Mouse (Mus musculus): Measurements from ENCODE around the gene Ppp6r3.

DNA sequence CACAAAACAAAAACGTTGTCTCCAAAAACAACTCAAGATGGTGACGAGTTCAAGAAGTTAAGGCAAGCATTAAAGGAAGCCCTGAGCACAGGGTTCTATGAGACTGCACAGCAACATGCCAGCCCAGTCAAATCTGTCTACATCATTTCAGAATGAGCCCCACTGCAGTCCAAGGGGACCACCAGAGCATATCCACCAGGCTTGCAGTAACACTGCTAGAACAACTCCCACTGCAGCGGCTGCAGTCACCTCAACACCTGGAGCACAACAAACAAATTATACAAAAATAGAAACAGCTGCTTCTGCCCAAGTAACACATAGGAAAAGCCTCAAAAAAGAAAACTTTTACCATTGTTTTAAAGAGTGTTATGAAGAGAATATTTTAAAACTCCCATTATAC is 40.6 kb downstream of the Ppp6r3 start:
- TF ChIP-seq CTCF (IDR thresholded peaks at IDR 0.05; ENCODE audit: low read depth, low read length): no peak
- TF ChIP-seq TAL1 (conservative IDR thresholded peaks at IDR 0.05; ENCODE audit: low read depth, low read length): no peak

All from G1E (cell line).